Mouse (Mus musculus): ENCODE data around the gene Wbp2. TPM values are rescaled to one million over a fixed set of nuclear protein-coding genes. Genes with fewer than 3 reads are reported as not detected.

Wbp2 gene
- polyA plus RNA-seq, 2 experiments = 57.7 to 58.6 TPM

DNA sequence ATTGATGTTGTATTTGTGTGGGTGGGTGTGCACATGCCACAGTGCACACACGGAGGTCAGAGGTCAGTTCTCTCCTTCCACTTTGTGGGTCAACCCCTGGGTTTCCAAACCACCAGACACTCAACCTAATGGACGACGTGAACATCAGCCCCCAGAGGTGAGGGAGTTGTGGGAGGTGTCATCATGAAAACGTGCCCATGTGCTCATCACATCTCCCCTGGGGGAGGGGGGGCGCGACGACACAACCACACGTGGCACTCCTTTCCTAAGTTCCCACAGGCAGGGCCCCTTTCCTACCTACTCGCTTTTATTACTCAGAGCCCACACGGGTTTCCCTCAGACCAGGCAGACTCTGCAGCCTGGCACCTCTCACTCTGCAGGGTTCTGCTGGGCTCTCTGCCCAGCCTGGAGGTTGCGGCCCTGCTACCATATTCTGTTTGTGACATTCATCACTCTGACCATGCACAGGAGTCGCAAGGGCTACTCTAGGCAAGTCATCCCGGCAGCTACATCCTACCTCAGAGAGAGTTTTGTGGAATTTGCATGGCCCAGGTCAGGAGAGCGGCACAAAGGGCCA lies 3.6 kb downstream of the Wbp2 start:
- 88% methylated on average over 14 of the region's 14 CpGs for WGBS
- peaks cover 54% of the 10 kb centered on the region for H3K36me3 ChIP-seq (ENCODE audit: control insufficient read depth, insufficient read depth, low read length)
- ATAC-seq (ENCODE audit: low FRiP score, low read depth) (no peak), DNase-seq (ENCODE audit: low spot score) (no peak)
- H3K27me3 ChIP-seq (ENCODE audit: control insufficient read depth, insufficient read depth, low read length) = no peaks in the 10 kb centered on the region
- H3K9me3 ChIP-seq (ENCODE audit: control insufficient read depth, low read length) = no peaks in the 10 kb centered on the region
- peaks cover 15% of the 10 kb centered on the region for H3K4me1 ChIP-seq (ENCODE audit: control insufficient read depth, insufficient read depth, low read length)
- no peak overlapping the region for H3K27ac ChIP-seq (replicated peaks; ENCODE audit: low read depth, low read length)
- no peak overlapping the region for H3K9ac ChIP-seq (ENCODE audit: low read depth, low read length, severe bottlenecking)
- no peak overlapping the region for H3K4me3 ChIP-seq (replicated peaks; ENCODE audit: low read length)
- H3K4me2 ChIP-seq (replicated peaks; ENCODE audit: low read depth, low read length, severe bottlenecking) = no peak overlapping the region
- TF ChIP-seq POLR2A (IDR thresholded peaks at IDR 0.05; ENCODE audit: borderline replicate concordance, extremely low read depth, insufficient read depth, insufficient read length) = no peak

- no peaks in the 10 kb centered on the region for H3K9me3 ChIP-seq (ENCODE audit: control insufficient read depth, low read length)
- H3K9ac ChIP-seq (ENCODE audit: low read depth, low read length, severe bottlenecking) = no peak overlapping the region
- no peak overlapping the region for H3K4me3 ChIP-seq (replicated peaks; ENCODE audit: low read length)
- no peak for TF ChIP-seq POLR2A (IDR thresholded peaks at IDR 0.05; ENCODE audit: borderline replicate concordance, extremely low read depth, insufficient read depth, insufficient read length)
- no peaks in the 10 kb centered on the region for H3K27me3 ChIP-seq (ENCODE audit: control insufficient read depth, insufficient read depth, low read length)
- ATAC-seq (ENCODE audit: low FRiP score, low read depth) (no peak), DNase-seq (ENCODE audit: low spot score) (no peak)
- H3K4me2 ChIP-seq (replicated peaks; ENCODE audit: low read depth, low read length, severe bottlenecking) = no peak overlapping the region
- WGBS = 72% methylated on average over 6 of the region's 6 CpGs
- peaks cover 20% of the 10 kb centered on the region for H3K4me1 ChIP-seq (ENCODE audit: control insufficient read depth, insufficient read depth, low read length)
- H3K27ac ChIP-seq (replicated peaks; ENCODE audit: low read depth, low read length) = no peak overlapping the region
- H3K36me3 ChIP-seq (ENCODE audit: control insufficient read depth, insufficient read depth, low read length) = peaks cover 54% of the 10 kb centered on the region
Measured at GRCm38 (mm10) chr11:116081081-116081480, 5.7 kb downstream of the Wbp2 start.

GRCm38 (mm10) chr11:116079511-116079910 lies 7.3 kb downstream of the Wbp2 start:
- Histone ChIP-seq H3K27me3 (ENCODE audit: control insufficient read depth, insufficient read depth, low read length) (no peaks in the 10 kb centered on the region), H3K4me1 (ENCODE audit: control insufficient read depth, insufficient read depth, low read length) (peaks cover 14% of the 10 kb centered on the region; the same call in 1 of the 2 replicates), H3K4me2 (replicated peaks; ENCODE audit: low read depth, low read length, severe bottlenecking) (no peak overlapping the region), H3K36me3 (ENCODE audit: control insufficient read depth, insufficient read depth, low read length) (peaks cover 54% of the 10 kb centered on the region), H3K4me3 (replicated peaks; ENCODE audit: low read length) (no peak overlapping the region), H3K9ac (ENCODE audit: low read depth, low read length, severe bottlenecking) (no peak overlapping the region), H3K27ac (replicated peaks; ENCODE audit: low read depth, low read length) (no peak overlapping the region), H3K9me3 (ENCODE audit: control insufficient read depth, low read length) (no peaks in the 10 kb centered on the region)
- no peak for DNase-seq (ENCODE audit: low spot score)
- no peak for ATAC-seq (ENCODE audit: low FRiP score, low read depth)
- WGBS = 82% methylated on average over 10 of the region's 10 CpGs
- no peak for TF ChIP-seq POLR2A (IDR thresholded peaks at IDR 0.05; ENCODE audit: borderline replicate concordance, extremely low read depth, insufficient read depth, insufficient read length)

- ATAC-seq (ENCODE audit: low FRiP score, low read depth) (no peak), DNase-seq (ENCODE audit: low spot score) (no peak)
- Histone ChIP-seq H3K4me3 (replicated peaks; ENCODE audit: low read length) (no peak overlapping the region), H3K9ac (ENCODE audit: low read depth, low read length, severe bottlenecking) (no peak overlapping the region), H3K9me3 (ENCODE audit: control insufficient read depth, low read length) (no peaks in the 10 kb centered on the region), H3K4me2 (replicated peaks; ENCODE audit: low read depth, low read length, severe bottlenecking) (no peak overlapping the region), H3K27ac (replicated peaks; ENCODE audit: low read depth, low read length) (0 out of 2 replicates have a peak overlapping the region, but pooled peaks have one; percentile 38), H3K27me3 (ENCODE audit: control insufficient read depth, insufficient read depth, low read length) (no peaks in the 10 kb centered on the region), H3K36me3 (ENCODE audit: control insufficient read depth, insufficient read depth, low read length) (peaks cover 49% of the 10 kb centered on the region), H3K4me1 (ENCODE audit: control insufficient read depth, insufficient read depth, low read length) (peaks cover 14% of the 10 kb centered on the region; the same call in 1 of the 2 replicates)
- WGBS = 40% methylated on average over 10 of the region's 10 CpGs
- TF ChIP-seq POLR2A (IDR thresholded peaks at IDR 0.05; ENCODE audit: borderline replicate concordance, extremely low read depth, insufficient read depth, insufficient read length) = no peak
Measured at GRCm38 (mm10) chr11:116078676-116079320, 8.0 kb downstream of the Wbp2 start.

DNA sequence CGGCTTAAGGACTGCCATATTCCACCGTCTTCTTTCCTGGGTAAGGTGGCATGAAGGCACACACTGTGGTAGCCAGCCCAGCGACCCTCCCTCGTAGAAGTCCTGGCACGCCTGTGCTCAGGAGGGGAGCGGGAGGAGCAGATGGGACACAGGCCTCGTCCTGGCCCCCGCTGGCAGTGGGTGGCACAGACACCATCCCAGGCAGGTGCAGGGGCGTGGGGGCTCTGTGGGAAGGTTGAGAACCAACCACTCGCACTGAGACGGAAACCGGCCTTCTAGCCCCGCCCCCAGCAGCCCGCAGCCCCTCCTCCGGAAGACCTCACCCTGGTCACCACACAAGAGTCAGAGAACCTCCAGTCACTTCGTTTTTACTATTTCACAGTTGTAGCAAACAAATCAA lies 8.6 kb downstream of the Wbp2 start:
- Histone ChIP-seq H3K4me3 (replicated peaks; ENCODE audit: low read length) (peak overlapping the region; percentile 19; the same call in 1 of the 2 replicates), H3K27me3 (ENCODE audit: control insufficient read depth, insufficient read depth, low read length) (no peaks in the 10 kb centered on the region), H3K36me3 (ENCODE audit: control insufficient read depth, insufficient read depth, low read length) (peaks cover 43% of the 10 kb centered on the region), H3K9me3 (ENCODE audit: control insufficient read depth, low read length) (no peaks in the 10 kb centered on the region), H3K4me1 (ENCODE audit: control insufficient read depth, insufficient read depth, low read length) (peaks cover 14% of the 10 kb centered on the region; the same call in 1 of the 2 replicates), H3K4me2 (replicated peaks; ENCODE audit: low read depth, low read length, severe bottlenecking) (peak overlapping the region; percentile 43), H3K9ac (ENCODE audit: low read depth, low read length, severe bottlenecking) (0 out of 2 replicates have a peak overlapping the region, but pooled peaks have one; percentile 34), H3K27ac (replicated peaks; ENCODE audit: low read depth, low read length) (no peak overlapping the region; the same call in 1 of the 2 replicates)
- DNase-seq (ENCODE audit: low spot score) (peak; percentile 28), ATAC-seq (ENCODE audit: low FRiP score, low read depth) (no peak)
- WGBS = 11% methylated on average over 16 of the region's 16 CpGs
- TF ChIP-seq POLR2A (IDR thresholded peaks at IDR 0.05; ENCODE audit: borderline replicate concordance, extremely low read depth, insufficient read depth, insufficient read length) = no peak

Data from limb, embryonic 14.5 days (tissue).